Comparison of ENCODE assay signal across 10 mouse cellular contexts in the genomic region with DNA sequence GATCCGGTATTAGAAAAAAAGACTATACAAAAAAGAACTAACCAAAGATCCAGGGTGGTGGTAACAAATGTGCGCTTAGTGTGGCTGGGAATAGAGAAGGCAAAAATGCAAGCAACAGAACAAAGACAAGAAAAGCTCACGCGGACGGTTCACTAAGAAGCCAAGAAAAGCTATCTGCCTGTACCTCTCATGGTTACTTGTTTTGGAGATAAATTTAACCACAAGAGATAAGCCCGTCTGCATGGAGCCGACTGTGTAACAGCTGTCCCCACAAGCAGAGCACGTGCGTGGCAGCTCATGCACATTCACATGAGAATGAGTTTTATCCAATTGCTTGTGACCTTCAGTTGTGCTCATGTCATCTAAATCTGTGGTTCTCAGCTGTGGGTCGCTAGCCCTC. TPM values are rescaled to one million over a fixed set of nuclear protein-coding genes. Genes with fewer than 3 reads are reported as not detected.
DNase-seq lines count a peak whose midpoint lies in the region; ATAC-seq and TF ChIP-seq lines count a peak whose summit lies in the region.
"Had no signal": no experiment of that assay in that cellular context is flagged by ENCODE, and none has a peak within 500 bp of the region (broad histone marks: within the 10 kb centered on the region; RNA-seq: fewer than 3 reads in every experiment).

No protein-coding gene starts in this region.

- peak overlapping the region; percentile 72 for H3K27ac ChIP-seq in heart, embryonic 10.5 days
- H3K27ac ChIP-seq in liver, embryonic 15.5 days (replicated peaks), result peak overlapping the region; percentile 73
- no peak overlapping the region for H3K27ac ChIP-seq in gastrocnemius, adult 2 months
- H3K27ac ChIP-seq: lung, embryonic 15.5 days had no signal

- H3K4me2 ChIP-seq in liver, embryonic 15.5 days, result peak overlapping the region; percentile 55
- H3K4me2 ChIP-seq: lung, embryonic 15.5 days had no signal

- H3K4me1 ChIP-seq in G1E (ENCODE audit: insufficient read depth, low read depth, low read length), result peaks cover 45% of the 10 kb centered on the region
- peaks cover 17% of the 10 kb centered on the region for H3K4me1 ChIP-seq in heart, embryonic 10.5 days
- peaks cover 28% of the 10 kb centered on the region for H3K4me1 ChIP-seq in liver, embryonic 15.5 days (replicated peaks)
- H3K4me1 ChIP-seq: lung, embryonic 15.5 days had no signal

- H3K4me3 ChIP-seq in C2C12 (ENCODE audit: insufficient read depth, poor library complexity, severe bottlenecking), result no peak overlapping the region
- peak overlapping the region; percentile 33; the same call in 1 of the 2 replicates for H3K4me3 ChIP-seq in G1E (ENCODE audit: low read depth, low read length)
- H3K4me3 ChIP-seq in heart, embryonic 10.5 days, result no peak overlapping the region; the same call in 1 of the 2 replicates
- H3K4me3 ChIP-seq in liver, embryonic 15.5 days (replicated peaks), result 0 out of 2 replicates have a peak overlapping the region, but pooled peaks have one; percentile 5
- no peak overlapping the region for H3K4me3 ChIP-seq in gastrocnemius, adult 2 months
- H3K4me3 ChIP-seq: lung, embryonic 15.5 days had no signal

- no peaks in the 10 kb centered on the region for H3K79me2 ChIP-seq in C2C12 (ENCODE audit: control insufficient read depth, insufficient read depth)

- intact Hi-C loops in gastrocnemius, adult 2 months (cut with DNase I), result no loop called here

- H3ac ChIP-seq in C2C12 (ENCODE audit: control insufficient read depth, insufficient read length, low read depth), result no peak overlapping the region

- peak overlapping the region; percentile 12; the same call in 1 of the 2 replicates for H3K9ac ChIP-seq in liver, embryonic 15.5 days
- H3K9ac ChIP-seq: lung, embryonic 15.5 days had no signal

- no peaks in the 10 kb centered on the region for H3K9me3 ChIP-seq in G1E (replicated peaks)
- no peaks in the 10 kb centered on the region for H3K9me3 ChIP-seq in heart, embryonic 10.5 days
- H3K9me3 ChIP-seq in liver, embryonic 15.5 days (replicated peaks), result no peaks in the 10 kb centered on the region
- H3K9me3 ChIP-seq: lung, embryonic 15.5 days had no signal

- no peaks in the 10 kb centered on the region for H3K79me3 ChIP-seq in C2C12 (ENCODE audit: low read depth)

- peaks cover 52% of the 10 kb centered on the region for H3K36me3 ChIP-seq in C2C12 (ENCODE audit: control insufficient read depth, insufficient read depth)
- H3K36me3 ChIP-seq in G1E (replicated peaks), result peaks cover 62% of the 10 kb centered on the region
- peaks cover 19% of the 10 kb centered on the region for H3K36me3 ChIP-seq in heart, embryonic 10.5 days
- H3K36me3 ChIP-seq in liver, embryonic 15.5 days (replicated peaks), result peaks cover 11% of the 10 kb centered on the region

- DNase-seq in G1E (ENCODE audit: low spot score), result peak; percentile 31
- DNase-seq in heart, embryonic 10.5 days (ENCODE audit: low spot score), result peak; percentile 77
- no peak for DNase-seq in layer of hippocampus, postnatal 14 days (ENCODE audit: low spot score in 2 of 2)
- no peak for DNase-seq in gastrocnemius, adult 2 months
- no peak for DNase-seq in retina, embryonic 14.5 days (ENCODE audit: low spot score)
- DNase-seq in kidney, postnatal 10 days, result no peak
- DNase-seq: kidney, adult 11 months had no signal

- H3K27me3 ChIP-seq in C2C12 (ENCODE audit: control insufficient read depth, insufficient read depth, insufficient read length), result no peaks in the 10 kb centered on the region
- H3K27me3 ChIP-seq in G1E (ENCODE audit: insufficient read depth, low read length), result no peaks in the 10 kb centered on the region
- no peaks in the 10 kb centered on the region for H3K27me3 ChIP-seq in heart, embryonic 10.5 days (ENCODE audit: insufficient read depth, poor library complexity, severe bottlenecking)
- no peaks in the 10 kb centered on the region for H3K27me3 ChIP-seq in liver, embryonic 15.5 days
- H3K27me3 ChIP-seq: lung, embryonic 15.5 days had no signal

- 34% methylated on average over 10 of the region's 10 CpGs for WGBS in heart, embryonic 10.5 days
- 16% methylated on average over 10 of the region's 10 CpGs for WGBS in liver, embryonic 15.5 days (ENCODE audit: insufficient replicate concordance)

- peak; percentile 91 for ATAC-seq in G1E (ENCODE audit: extremely low read depth, insufficient number of reproducible peaks, low FRiP score, poor library complexity, severe bottlenecking)
- peak; percentile 82 for ATAC-seq in liver, embryonic 15.5 days (ENCODE audit: insufficient read depth)

- no peak for TF ChIP-seq CTCF in C2C12 (IDR thresholded peaks at IDR 0.05; ENCODE audit: control insufficient read depth, insufficient read depth, insufficient read length)
- no peak for TF ChIP-seq CTCF in G1E (IDR thresholded peaks at IDR 0.05; ENCODE audit: low read depth, low read length)
- TF ChIP-seq CTCF in gastrocnemius, adult 2 months (IDR thresholded peaks at IDR 0.05), result no peak

TF ChIP-seq in C2C12, 6 proteins besides CTCF, POLR2A, EP300 and RAD21:
- TF ChIP-seq MYOD1 (IDR thresholded peaks at IDR 0.05; ENCODE audit: control insufficient read depth, insufficient read length, low read depth), result peak; percentile 97
- TF ChIP-seq MYOG (IDR thresholded peaks at IDR 0.05; ENCODE audit: control insufficient read depth, extremely low read depth, insufficient read length), result no peak
- no peak for TF ChIP-seq FOSL1 (IDR thresholded peaks at IDR 0.05; ENCODE audit: insufficient read depth, low read length, poor library complexity, severe bottlenecking)
- peak; percentile 51 for TF ChIP-seq MAX (IDR thresholded peaks at IDR 0.05)
- TF ChIP-seq USF1 (IDR thresholded peaks at IDR 0.05; ENCODE audit: low read depth), result peak; percentile 66
- no peak for TF ChIP-seq CEBPB (IDR thresholded peaks at IDR 0.05; ENCODE audit: low read depth)

RNA-seq across cellular contexts. Expression of a gene that starts 20.3 kb away (rescaled TPM):
- polyA plus RNA-seq in C2C12 (2012; fragmentation: generic; extraction: Trizol) (17.3 TPM), G1E (2012) (1.1 and 2.0 TPM in 2 replicates)
- total RNA-seq in G1E (2014; fragmentation: Nextera tagmentation) (32.7 and 46.3 TPM in 2 replicates), G1E (2017) (43.7 and 46.2 TPM in 2 replicates)
- polyA plus RNA-seq in heart, embryonic 10.5 days (2016; fragmentation: Nextera tagmentation; extraction: Ambion mirVana), result 32.1 and 32.6 TPM in 2 replicates
- 7.8 and 10.0 TPM in 2 replicates for polyA plus RNA-seq in liver, embryonic 15.5 days (2015; fragmentation: Nextera tagmentation; extraction: Ambion mirVana)
- total RNA-seq in layer of hippocampus, postnatal 14 days (2021), result 1 to 10 TPM; 3.6 to 4.7 TPM
- total RNA-seq in gastrocnemius, adult 2 months (2021), result 1 to 10 TPM; 1.3 to 2.2 TPM

RNA-seq across cellular contexts. Expression of a gene that starts 20.7 kb away (rescaled TPM):
- polyA plus RNA-seq in C2C12 (2012; fragmentation: generic; extraction: Trizol) (1.2 TPM), G1E (2012) (0.62 and 0.75 TPM in 2 replicates)
- total RNA-seq in G1E (2014; fragmentation: Nextera tagmentation) (7.8 and 9.9 TPM in 2 replicates), G1E (2017) (5.1 and 6.1 TPM in 2 replicates)
- 5.7 and 6.2 TPM in 2 replicates for polyA plus RNA-seq in heart, embryonic 10.5 days (2016; fragmentation: Nextera tagmentation; extraction: Ambion mirVana)
- polyA plus RNA-seq in liver, embryonic 15.5 days (2015; fragmentation: Nextera tagmentation; extraction: Ambion mirVana), result 3.4 and 3.7 TPM in 2 replicates
- total RNA-seq in layer of hippocampus, postnatal 14 days (2021), result 10 to 100 TPM; 28.4 to 29.2 TPM
- 1 to 10 TPM; 1.6 to 2.0 TPM for total RNA-seq in gastrocnemius, adult 2 months (2021)

RNA-seq across cellular contexts. Expression of a gene that starts 33.0 kb away (rescaled TPM):
- polyA plus RNA-seq in C2C12 (2012; fragmentation: generic; extraction: Trizol) (4.9 TPM), G1E (2012) (3.6 and 4.4 TPM in 2 replicates)
- total RNA-seq in G1E (2014; fragmentation: Nextera tagmentation) (52.9 and 64.9 TPM in 2 replicates), G1E (2017) (30.1 and 55.0 TPM in 2 replicates)
- polyA plus RNA-seq in heart, embryonic 10.5 days (2016; fragmentation: Nextera tagmentation; extraction: Ambion mirVana), result 26.8 and 27.0 TPM in 2 replicates
- polyA plus RNA-seq in liver, embryonic 15.5 days (2015; fragmentation: Nextera tagmentation; extraction: Ambion mirVana), result 16.0 and 18.6 TPM in 2 replicates
- total RNA-seq in layer of hippocampus, postnatal 14 days (2021), result 10 to 100 TPM; 10.9 to 14.2 TPM
- total RNA-seq in gastrocnemius, adult 2 months (2021), result 1 to 10 TPM; 7.9 to 9.2 TPM

RNA-seq across cellular contexts. Expression of a gene that starts 57.5 kb away (rescaled TPM):
- 0.18 TPM for polyA plus RNA-seq in C2C12 (2012; fragmentation: generic; extraction: Trizol)
- total RNA-seq in G1E (2014; fragmentation: Nextera tagmentation), result not detected in 2 replicates
- total RNA-seq in G1E (2017), result 0.41 and 0.49 TPM in 2 replicates
- polyA plus RNA-seq in G1E (2012), result not detected in 2 replicates
- 1.5 and 2.7 TPM in 2 replicates for polyA plus RNA-seq in heart, embryonic 10.5 days (2016; fragmentation: Nextera tagmentation; extraction: Ambion mirVana)
- 0.10 and 0.12 TPM in 2 replicates for polyA plus RNA-seq in liver, embryonic 15.5 days (2015; fragmentation: Nextera tagmentation; extraction: Ambion mirVana)
- total RNA-seq in layer of hippocampus, postnatal 14 days (2021), result 1 to 10 TPM; 4.1 to 4.3 TPM
- total RNA-seq in gastrocnemius, adult 2 months (2021), result not detected

Comparison
In these comparisons a context has a peak if more than half of its experiments do, and no peak if none do; other contexts are left out.
1. H3K4me3 ChIP-seq: peak in G1E (single experiment) and liver, embryonic 15.5 days (single experiment); none in C2C12 (single experiment), heart, embryonic 10.5 days (single experiment) and gastrocnemius, adult 2 months (single experiment).
2. DNase-seq: peak in G1E (single experiment) and heart, embryonic 10.5 days (single experiment); none in layer of hippocampus, postnatal 14 days (0 of 2), gastrocnemius, adult 2 months (single experiment), retina, embryonic 14.5 days (single experiment) and kidney, postnatal 10 days (single experiment).